Mouse (Mus musculus) heart, embryonic 16.5 days (tissue): ENCODE measurements around the gene Hyal5. TPM values are rescaled to one million over a fixed set of nuclear protein-coding genes. Genes with fewer than 3 reads are reported as not detected.

ENCODE experiments used
- ATAC-seq: fragments of 200-750 bp; cut with Nextera tagmentation; replicated peaks from 2 replicates; pipeline ENCODE4 v1.8.0; 2017; ENCODE audit warnings: moderate number of reproducible peaks; ENCODE audit not compliant: insufficient read depth, low FRiP score; ENCODE audit errors: extremely low read depth
- H3K27ac ChIP-seq: fragments of 300-500 bp; sonication (generic); 2 replicates; pipeline ENCODE4 v1.5.1; 2014; ENCODE audit warnings: mild to moderate bottlenecking, low read length, control low read depth, moderate library complexity
- H3K27me3 ChIP-seq: fragments of 300-500 bp; sonication (generic); 2 replicates; pipeline ENCODE4 v1.6.1; 2014; ENCODE audit warnings: low read length, mixed read lengths; ENCODE audit not compliant: control insufficient read depth, insufficient read depth
- H3K36me3 ChIP-seq: fragments of 300-500 bp; sonication (generic); 2 replicates; pipeline ENCODE4 v1.6.1; 2014; ENCODE audit not compliant: control insufficient read depth, insufficient read depth
- H3K4me1 ChIP-seq: fragments of 300-500 bp; sonication (generic); 2 replicates; pipeline ENCODE4 v1.6.1; 2014; ENCODE audit warnings: low read length, mixed read lengths; ENCODE audit not compliant: control insufficient read depth, insufficient read depth
- H3K4me2 ChIP-seq: fragments of 300-500 bp; sonication (generic); 2 replicates; pipeline ENCODE4 v1.6.1; 2014; ENCODE audit warnings: low read depth, mild to moderate bottlenecking, control low read depth, low read length
- H3K4me3 ChIP-seq: fragments of 300-500 bp; sonication (generic); 2 replicates; pipeline ENCODE4 v1.5.1; 2014; ENCODE audit warnings: mild to moderate bottlenecking, control low read depth, low read length
- H3K9ac ChIP-seq: fragments of 300-500 bp; sonication (generic); 2 replicates; pipeline ENCODE4 v1.6.1; 2014; ENCODE audit warnings: low read length, control low read depth
- H3K9me3 ChIP-seq: fragments of 300-500 bp; sonication (generic); replicated peaks from 2 replicates; pipeline ENCODE4 v1.6.1; 2016; ENCODE audit warnings: low read length; ENCODE audit not compliant: control insufficient read depth
- WGBS: fragments of 180-500 bp; shearing (Covaris S2); extraction: QIAGEN DNeasy Blood & Tissue Kit; methylation state at CpG from one replicate; pipeline ENCODE4 v1.1.7; 2014; 5-methylcytosine and 5-hydroxymethylcytosine counted together
- polyA plus RNA-seq: library from polyadenylated mRNA; unstranded; fragments of >200 nt; fragmentation: Nextera tagmentation; extraction: Ambion mirVana; gene quantifications from 2 replicates; pipeline ENCODE4 v1.2.1, GENCODE M21; 2015

The Hyal5 gene
- polyA plus RNA-seq, 1 experiment from 2014 or later = not detected

DNA sequence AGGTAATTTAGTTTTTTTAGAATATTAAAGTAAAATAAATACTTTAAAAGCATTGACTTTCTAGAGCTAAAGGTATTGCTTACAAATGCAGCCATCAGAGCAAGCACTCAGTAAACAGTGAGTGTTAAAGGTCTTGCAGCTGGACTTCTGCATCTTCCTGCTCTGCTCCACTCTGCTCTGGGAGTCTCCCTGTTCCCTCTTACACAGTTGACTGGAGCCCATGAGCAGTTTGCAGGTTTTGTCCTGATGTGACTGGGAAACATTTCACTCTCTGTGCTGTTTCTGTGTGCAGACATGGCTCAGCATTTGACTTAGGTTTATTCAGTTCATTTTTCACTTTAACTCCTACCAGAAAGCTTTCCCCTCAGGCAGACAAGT is 52.9 kb downstream of the Hyal5 start:
- no peak overlapping the region for H3K4me2 ChIP-seq
- H3K36me3 ChIP-seq = no peaks in the 10 kb centered on the region
- no peak for ATAC-seq
- H3K27me3 ChIP-seq = no peaks in the 10 kb centered on the region
- H3K27ac ChIP-seq = no peak overlapping the region
- no peak overlapping the region for H3K4me3 ChIP-seq
- H3K9ac ChIP-seq = no peak overlapping the region
- no peaks in the 10 kb centered on the region for H3K4me1 ChIP-seq
- H3K9me3 ChIP-seq = no peaks in the 10 kb centered on the region

DNA sequence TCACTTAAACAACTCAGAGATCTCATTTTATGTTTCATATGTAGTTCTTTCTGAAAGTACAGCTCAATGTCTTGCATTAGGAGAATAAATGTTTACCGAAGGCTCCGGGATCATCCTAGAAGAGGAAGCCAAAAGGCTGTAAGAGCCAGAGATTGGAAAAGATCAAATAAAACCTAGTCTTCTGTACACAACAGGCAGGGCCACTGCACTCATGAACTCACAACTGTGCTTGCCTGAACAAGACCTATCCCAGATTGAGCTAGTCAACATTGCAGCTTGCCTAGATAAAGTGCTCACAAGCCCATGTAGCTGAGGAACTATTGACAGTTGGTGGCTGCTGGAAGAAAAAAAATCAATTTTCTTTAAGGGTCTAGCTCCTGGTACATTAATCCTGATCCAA is 55.8 kb downstream of the Hyal5 start:
- Histone ChIP-seq H3K4me1 (no peaks in the 10 kb centered on the region), H3K4me3 (no peak overlapping the region), H3K9ac (no peak overlapping the region), H3K27ac (no peak overlapping the region), H3K9me3 (no peaks in the 10 kb centered on the region), H3K36me3 (no peaks in the 10 kb centered on the region), H3K4me2 (no peak overlapping the region), H3K27me3 (no peaks in the 10 kb centered on the region)
- no peak for ATAC-seq
- 82% methylated on average over 2 of the region's 2 CpGs for WGBS

DNA sequence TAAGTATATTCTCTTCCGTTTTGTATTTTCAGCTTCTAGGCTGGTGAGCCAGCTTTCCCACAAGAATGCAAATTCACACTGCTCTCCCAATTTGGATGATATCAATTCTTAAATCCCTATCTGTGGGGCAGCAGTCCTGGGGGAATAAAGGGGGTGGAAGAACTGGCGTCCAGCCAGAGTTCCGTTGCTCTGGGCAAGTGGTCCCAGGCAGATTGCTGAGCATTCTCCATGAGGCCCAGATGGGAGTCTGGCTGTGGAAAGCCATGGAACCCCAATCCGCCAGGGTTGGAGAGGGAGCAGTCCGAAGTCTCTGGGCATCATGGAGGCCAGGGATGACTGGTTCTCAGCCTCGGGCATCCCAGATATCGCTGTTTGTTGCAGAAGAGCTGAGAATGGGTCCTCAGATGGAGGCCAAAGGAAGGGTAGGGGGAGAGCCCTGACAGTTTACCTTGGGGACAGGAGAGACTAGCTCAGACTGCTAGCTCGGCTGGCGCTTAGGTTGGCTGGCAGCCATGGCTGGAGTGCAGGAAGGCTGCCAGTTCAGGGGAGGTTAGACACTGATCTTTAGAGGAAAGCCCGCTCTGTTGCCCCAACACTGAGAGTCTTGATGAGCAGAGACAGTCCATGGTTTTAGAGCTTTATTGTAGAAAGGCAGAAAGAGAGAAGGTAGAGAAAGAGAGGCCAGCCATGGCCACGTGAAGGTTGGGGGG is 67.4 kb downstream of the Hyal5 start:
- no peak for ATAC-seq

More for the DNA sequence above, 67.4 kb downstream of the Hyal5 start:
- H3K36me3 ChIP-seq = no peaks in the 10 kb centered on the region
- no peaks in the 10 kb centered on the region for H3K4me1 ChIP-seq
- H3K4me2 ChIP-seq = no peak overlapping the region
- H3K27ac ChIP-seq = no peak overlapping the region
- H3K9ac ChIP-seq = no peak overlapping the region
- no peaks in the 10 kb centered on the region for H3K9me3 ChIP-seq
- no peaks in the 10 kb centered on the region for H3K27me3 ChIP-seq
- no peak overlapping the region for H3K4me3 ChIP-seq
- 85% methylated on average over 11 of the region's 11 CpGs for WGBS

Other genes starting within 250 kb of the Hyal5 start
- 42.9 and 52.0 TPM in 2 replicates for gene Wasl, start 193.0 kb upstream of the Hyal5 start, polyA plus RNA-seq
- gene Hyal6, start 124.8 kb upstream of the Hyal5 start, polyA plus RNA-seq = not detected in 2 replicates
- gene Hyal4, start 109.7 kb upstream of the Hyal5 start, polyA plus RNA-seq = not detected in 2 replicates
- not detected in 2 replicates for gene Spam1, start 66.8 kb upstream of the Hyal5 start, polyA plus RNA-seq
- 0.08 and 0.11 TPM in 2 replicates for gene Tmem229a, start 98.3 kb downstream of the Hyal5 start, polyA plus RNA-seq